Mouse (Mus musculus) thymus, adult 18-20 months (tissue): ENCODE data around the gene Gria1.

ENCODE experiments used
- DNase-seq, 2 experiments: peaks; one replicate each; pipeline ENCODE4 v3.0.0; 2022; ENCODE audit warnings: mixed read lengths in 2 of 2

Gria1 gene

GRCm38 (mm10) chr11:57185110-57185509, 173.9 kb downstream of the Gria1 start:
- DNase-seq, result no peak

- no peak for DNase-seq
Observed at GRCm38 (mm10) chr11:57189391-57189790, 178.2 kb downstream of the Gria1 start.

GRCm38 (mm10) chr11:57194746-57195145, 183.6 kb downstream of the Gria1 start:
- no peak for DNase-seq

GRCm38 (mm10) chr11:57201245-57201976, 190.2 kb downstream of the Gria1 start:
- no peak for DNase-seq

- no peak for DNase-seq
Observed at GRCm38 (mm10) chr11:57204371-57204770, 193.2 kb downstream of the Gria1 start.

GRCm38 (mm10) chr11:57207260-57207659, 196.1 kb downstream of the Gria1 start:
- no peak for DNase-seq

GRCm38 (mm10) chr11:57214079-57214478, 202.9 kb downstream of the Gria1 start:
- DNase-seq, result no peak

- DNase-seq, result no peak
Observed at GRCm38 (mm10) chr11:57214583-57214982, 203.4 kb downstream of the Gria1 start.

- DNase-seq, result no peak
Observed at GRCm38 (mm10) chr11:57222797-57223569, 211.8 kb downstream of the Gria1 start.

- DNase-seq, result no peak
Observed at GRCm38 (mm10) chr11:57235446-57235845, 224.3 kb downstream of the Gria1 start.

GRCm38 (mm10) chr11:57236431-57236830, 225.2 kb downstream of the Gria1 start:
- no peak for DNase-seq

- no peak for DNase-seq
Observed at GRCm38 (mm10) chr11:57239758-57240157, 228.6 kb downstream of the Gria1 start.

GRCm38 (mm10) chr11:57243835-57244234, 232.6 kb downstream of the Gria1 start:
- no peak for DNase-seq

GRCm38 (mm10) chr11:57244543-57244942, 233.4 kb downstream of the Gria1 start:
- DNase-seq, result no peak

GRCm38 (mm10) chr11:57248870-57249269, 237.7 kb downstream of the Gria1 start:
- no peak for DNase-seq

- no peak for DNase-seq
Observed at GRCm38 (mm10) chr11:57250129-57250528, 238.9 kb downstream of the Gria1 start.

GRCm38 (mm10) chr11:57271687-57272086, 260.5 kb downstream of the Gria1 start:
- DNase-seq, result no peak

- DNase-seq, result no peak
Observed at GRCm38 (mm10) chr11:57274687-57275086, 263.5 kb downstream of the Gria1 start.

- no peak for DNase-seq
Observed at GRCm38 (mm10) chr11:57278056-57278455, 266.9 kb downstream of the Gria1 start.

GRCm38 (mm10) chr11:57286119-57286518, 274.9 kb downstream of the Gria1 start:
- no peak for DNase-seq

GRCm38 (mm10) chr11:57297376-57297775, 286.2 kb downstream of the Gria1 start:
- DNase-seq, result no peak

- DNase-seq, result no peak
Observed at GRCm38 (mm10) chr11:57298263-57298662, 287.1 kb downstream of the Gria1 start.

GRCm38 (mm10) chr11:57298665-57299064, 287.5 kb downstream of the Gria1 start:
- DNase-seq, result no peak

GRCm38 (mm10) chr11:57303602-57304001, 292.4 kb downstream of the Gria1 start:
- no peak for DNase-seq
